Mouse (Mus musculus) megakaryocyte, embryonic 14.5 days (primary cell): ENCODE results near the gene Sema5b.

Experiments
- FLI1 ChIP-seq: IDR thresholded peaks from 2 replicates; pipeline ENCODE4 v1.6.1; 2012; ENCODE audit warnings: low read length, inconsistent platforms, mixed read lengths
- GATA1 ChIP-seq: IDR thresholded peaks from 3 replicates; pipeline ENCODE4 v1.6.1; 2012; ENCODE audit warnings: mixed read lengths, low read length, inconsistent platforms, borderline replicate concordance

DNA sequence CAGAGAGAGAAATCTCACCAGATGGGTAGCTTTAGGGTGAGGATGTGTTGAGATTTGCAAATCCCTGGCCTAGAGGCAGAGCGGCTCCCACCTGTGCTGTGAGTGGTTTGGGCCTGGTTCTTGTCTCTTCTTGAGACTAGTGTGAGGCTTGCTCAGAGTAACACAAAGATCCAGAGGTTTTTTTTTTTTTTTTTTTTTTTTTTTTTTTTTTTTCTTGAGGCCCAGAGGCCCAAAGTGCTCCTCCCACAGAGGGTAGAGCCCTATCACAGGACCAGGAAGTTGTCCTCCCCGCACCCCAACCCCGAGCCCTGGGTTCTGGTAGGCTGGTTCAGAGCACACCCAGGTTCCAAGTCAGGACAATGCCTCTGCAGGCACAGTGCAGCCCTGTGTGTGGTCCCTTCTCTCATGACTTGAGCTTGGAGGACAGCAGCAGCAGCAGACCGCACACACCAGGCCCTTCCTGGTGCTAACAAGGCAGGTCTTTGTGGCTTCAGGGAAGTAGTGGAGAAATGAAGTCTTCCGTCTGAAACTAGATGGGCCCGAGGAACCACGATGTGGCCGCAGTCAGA, 44.3 kb downstream of the Sema5b start:
- TF ChIP-seq GATA1 (no peak), FLI1 (no peak)
